Mouse (Mus musculus) layer of hippocampus, adult 9-10 months (tissue): ENCODE results near the gene Morn4.

Experiments used
- DNase-seq: peaks from one replicate; pipeline ENCODE4 v3.0.0; 2022; ENCODE audit warnings: low spot score

Morn4 gene

GRCm38 (mm10) chr19:42043988-42044387 lies 42.2 kb downstream of the Morn4 start:
- no peak for DNase-seq

- DNase-seq: no peak
Measured at GRCm38 (mm10) chr19:42038310-42038709, 47.8 kb downstream of the Morn4 start.

DNA sequence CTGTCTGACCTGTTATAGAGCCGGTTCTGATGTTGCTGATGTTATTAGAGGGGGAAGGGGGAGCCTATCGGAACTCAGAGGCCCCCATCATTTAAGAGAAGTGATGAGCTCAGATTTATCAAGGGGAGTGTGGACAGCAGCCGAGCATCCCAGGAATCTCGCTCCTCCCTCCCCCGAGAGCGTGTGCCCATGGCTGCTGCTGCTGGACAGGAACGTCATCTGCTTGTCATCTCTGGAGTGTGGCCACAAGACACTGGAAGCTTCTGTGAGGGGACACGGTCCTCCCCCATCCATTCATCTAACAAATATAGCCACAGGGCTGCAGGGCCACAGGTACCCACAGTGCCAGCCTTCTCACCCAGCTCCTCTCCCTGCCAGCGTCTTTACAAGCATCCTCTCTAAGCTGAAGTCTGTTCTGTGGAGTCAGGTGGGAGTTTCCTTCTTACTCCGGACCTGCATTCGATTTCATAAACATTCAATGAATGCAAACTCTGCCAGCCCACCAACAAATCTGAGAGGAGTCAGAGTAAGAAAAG lies 48.9 kb downstream of the Morn4 start:
- no peak for DNase-seq

DNA sequence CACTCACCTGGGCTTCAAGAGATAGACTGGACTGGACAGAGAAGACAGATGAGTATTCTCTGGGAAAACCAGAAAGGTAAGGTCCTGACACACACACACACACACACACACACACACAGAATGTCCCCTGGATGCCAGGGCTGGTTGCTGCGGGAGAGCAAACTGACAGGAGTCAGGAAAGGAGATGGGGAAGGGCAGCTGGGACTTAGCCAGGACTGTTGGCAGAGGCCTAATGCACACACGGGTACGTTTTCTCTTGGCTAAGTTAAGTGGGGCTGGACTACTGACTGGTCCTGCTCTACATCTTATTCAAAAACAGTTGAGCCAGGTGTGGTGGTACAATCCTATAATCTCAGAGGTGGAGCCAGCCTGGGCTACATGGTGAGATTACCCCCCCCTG lies 49.8 kb downstream of the Morn4 start:
- no peak for DNase-seq

GRCm38 (mm10) chr19:42035456-42036248 lies 50.5 kb downstream of the Morn4 start, which contains the start of gene Ankrd2:
Gene Ankrd2 (plus strand): TSS chr19:42036000.
- DNase-seq: peak; percentile 61

DNA sequence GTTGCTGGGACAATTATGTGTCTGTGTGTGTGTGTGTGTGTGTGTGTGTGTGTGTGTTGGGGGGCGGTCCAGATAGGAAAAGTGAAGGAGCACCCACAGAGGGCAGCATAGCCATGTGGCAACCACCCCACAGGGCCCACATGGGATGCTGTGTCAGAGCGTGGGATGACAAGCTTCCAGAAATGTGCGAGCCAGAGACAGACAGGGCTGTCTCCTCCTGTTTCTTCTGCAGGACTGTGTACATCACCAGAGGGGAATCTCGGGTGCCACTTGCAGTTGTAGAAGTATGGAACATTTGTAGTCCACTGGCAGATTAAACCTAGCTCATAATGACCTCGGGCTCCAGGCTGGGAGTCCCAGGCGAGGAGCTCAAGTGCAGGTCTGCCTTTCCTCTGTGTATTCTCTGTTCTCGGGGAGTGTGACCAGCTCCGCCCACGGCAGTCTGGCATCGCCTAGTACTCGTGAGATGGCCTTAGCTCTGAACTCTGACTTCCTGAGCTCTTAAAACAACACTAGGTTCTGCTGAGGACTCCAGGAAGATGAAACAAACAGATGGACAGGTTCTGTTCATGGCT lies 51.2 kb downstream of the Morn4 start:
- peak; percentile 18 for DNase-seq

- no peak for DNase-seq
Measured at GRCm38 (mm10) chr19:42034146-42034775, 51.9 kb downstream of the Morn4 start.

DNA sequence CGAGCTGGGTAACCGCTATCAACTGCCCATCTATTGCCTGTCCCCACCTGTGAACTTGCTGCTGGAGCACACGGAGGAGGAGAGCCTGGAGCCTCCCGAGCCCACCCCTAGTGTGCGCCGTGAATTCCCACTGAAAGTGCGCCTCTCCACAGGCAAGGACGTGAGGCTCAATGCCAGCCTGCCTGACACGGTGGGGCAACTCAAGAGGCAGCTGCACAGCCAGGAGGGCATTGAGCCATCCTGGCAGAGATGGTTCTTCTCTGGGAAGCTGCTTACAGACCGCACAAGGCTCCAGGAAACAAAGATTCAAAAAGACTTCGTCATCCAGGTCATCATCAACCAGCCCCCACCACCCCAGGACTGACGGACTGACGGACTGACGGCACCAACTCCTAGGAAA lies 52.5 kb downstream of the Morn4 start:
- DNase-seq: no peak

- no peak for DNase-seq
Measured at GRCm38 (mm10) chr19:42031112-42031511, 55.0 kb downstream of the Morn4 start.

- peak; percentile 71 for DNase-seq
Measured at GRCm38 (mm10) chr19:42026158-42026557, 60.0 kb downstream of the Morn4 start.
